Mouse (Mus musculus): Measurements from ENCODE around the gene Gm29427.

DNA sequence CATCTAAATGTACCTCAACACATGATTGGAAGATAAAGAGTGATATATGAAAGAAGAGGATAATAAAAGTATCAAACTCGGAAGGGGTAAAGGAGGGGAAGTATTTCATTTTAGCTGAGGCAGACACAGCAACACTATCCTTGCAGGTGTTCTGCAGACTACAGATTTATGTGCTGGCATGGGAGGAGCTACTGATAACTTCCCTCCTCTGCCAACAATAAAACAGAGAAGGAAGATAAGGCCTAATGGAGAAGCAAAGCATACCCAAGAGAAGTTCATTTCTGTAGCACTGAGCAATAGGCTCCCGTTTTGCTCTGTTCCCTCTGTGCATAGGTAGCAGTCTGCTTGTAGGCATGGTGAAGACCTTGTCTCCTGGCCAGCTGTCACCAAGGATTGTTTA lies 34.5 kb downstream of the Gm29427 start:
- TF ChIP-seq CTCF (conservative IDR thresholded peaks at IDR 0.05; ENCODE audit: low read length) (no peak), POU5F1 (IDR thresholded peaks at IDR 0.05; ENCODE audit: borderline replicate concordance, low read length) (no peak)
